Mouse (Mus musculus): ENCODE results near the gene Fam92b. TPM values are rescaled to one million over a fixed set of nuclear protein-coding genes. Genes with fewer than 3 reads are reported as not detected.

Fam92b gene
- polyA plus RNA-seq, 1 experiment from 2014 or later: not detected

DNA sequence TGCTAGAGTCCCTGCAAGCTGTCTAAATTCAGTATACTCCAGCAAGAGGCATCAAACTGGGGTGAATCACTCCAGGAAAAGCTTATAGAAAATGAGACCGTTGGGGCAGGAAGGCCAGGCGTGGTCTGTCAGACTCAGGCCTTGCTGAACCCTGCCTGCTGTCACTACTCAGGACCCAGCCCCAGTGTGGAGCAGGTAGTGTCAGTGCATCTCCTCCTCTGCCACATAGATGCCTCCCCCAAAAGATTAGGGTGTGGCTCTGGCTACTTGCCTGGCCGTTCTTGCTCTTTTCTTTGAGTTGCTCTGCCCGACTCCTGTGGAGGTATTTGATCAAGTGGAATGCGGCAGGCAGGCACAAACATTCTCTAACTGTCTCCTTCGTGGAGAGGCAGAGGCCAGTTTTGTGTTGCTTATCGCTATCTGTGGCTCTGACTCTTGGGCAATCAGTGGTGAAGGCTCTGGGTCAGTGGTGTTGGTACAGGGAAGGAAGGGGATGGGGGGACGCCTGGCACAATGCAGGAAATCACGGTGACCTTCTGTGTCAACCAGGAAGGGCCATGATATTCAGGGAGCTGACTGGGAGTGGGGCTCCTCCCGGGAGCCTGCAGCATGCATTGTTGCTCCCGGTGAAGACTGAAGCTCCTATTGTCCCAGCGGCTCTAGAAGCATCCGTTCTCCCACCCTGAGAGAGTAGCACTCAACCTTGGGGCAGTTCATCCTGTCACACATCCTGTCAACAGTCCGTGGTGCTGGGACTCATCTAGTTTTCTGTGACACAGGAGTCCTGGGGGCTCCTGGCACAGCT, 50.7 kb downstream of the Fam92b start:
- peaks cover 25% of the 10 kb centered on the region for H3K27me3 ChIP-seq
- no peaks in the 10 kb centered on the region for H3K9me3 ChIP-seq (replicated peaks)
- ATAC-seq (ENCODE audit: low read depth) (peak; percentile 47; the same call in 1 of the 2 replicates), DNase-seq (no peak)
- whole genome bisulfite sequencing (ENCODE audit: insufficient replicate concordance): 15% methylated on average over 14 of the region's 14 CpGs
- H3K4me2 ChIP-seq: no peak overlapping the region
- H3K4me3 ChIP-seq (replicated peaks): no peak overlapping the region
- H3K4me1 ChIP-seq (replicated peaks): 0 out of 2 replicates have a peak, but pooled peaks cover 5% of the 10 kb centered on the region
- H3K36me3 ChIP-seq: no peaks in the 10 kb centered on the region
- peak overlapping the region; percentile 37 for H3K27ac ChIP-seq
- H3K9ac ChIP-seq: no peak overlapping the region

DNA sequence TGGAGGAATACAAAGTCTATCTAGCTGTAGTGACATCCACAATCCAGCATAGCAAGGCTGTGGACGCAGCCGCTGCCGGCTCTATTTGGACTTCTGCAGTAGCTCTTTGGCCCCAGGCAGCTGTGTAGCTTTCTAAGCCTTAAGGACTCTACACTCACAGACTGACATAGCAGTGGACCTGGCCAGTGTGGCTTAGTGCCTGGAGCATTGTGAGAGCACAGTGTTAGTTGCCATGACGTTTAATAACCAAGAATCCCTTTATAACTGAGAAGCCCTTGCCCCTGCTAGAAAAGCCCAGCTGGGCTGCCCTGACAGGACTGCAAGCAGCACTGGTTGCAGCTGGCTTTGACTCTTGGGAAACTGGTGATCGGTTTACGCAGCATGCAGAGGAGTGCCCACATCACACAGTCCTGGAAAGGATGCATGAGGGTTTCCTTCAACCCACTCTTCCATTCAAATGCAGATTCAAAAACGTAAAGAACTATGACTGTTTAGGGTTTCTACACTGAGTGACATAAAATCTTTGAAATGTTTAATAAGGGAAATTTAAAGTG, 52.4 kb downstream of the Fam92b start:
- no peak overlapping the region for H3K9ac ChIP-seq
- H3K9me3 ChIP-seq (replicated peaks): no peaks in the 10 kb centered on the region
- no peak overlapping the region for H3K4me2 ChIP-seq
- no peak overlapping the region for H3K4me3 ChIP-seq (replicated peaks)
- no peaks in the 10 kb centered on the region for H3K36me3 ChIP-seq
- 71% methylated on average over 7 of the region's 7 CpGs for WGBS (ENCODE audit: insufficient replicate concordance)
- DNase-seq (no peak), ATAC-seq (ENCODE audit: low read depth) (no peak)
- H3K4me1 ChIP-seq (replicated peaks): 0 out of 2 replicates have a peak, but pooled peaks cover 5% of the 10 kb centered on the region
- peaks cover 25% of the 10 kb centered on the region for H3K27me3 ChIP-seq
- H3K27ac ChIP-seq: no peak overlapping the region

DNA sequence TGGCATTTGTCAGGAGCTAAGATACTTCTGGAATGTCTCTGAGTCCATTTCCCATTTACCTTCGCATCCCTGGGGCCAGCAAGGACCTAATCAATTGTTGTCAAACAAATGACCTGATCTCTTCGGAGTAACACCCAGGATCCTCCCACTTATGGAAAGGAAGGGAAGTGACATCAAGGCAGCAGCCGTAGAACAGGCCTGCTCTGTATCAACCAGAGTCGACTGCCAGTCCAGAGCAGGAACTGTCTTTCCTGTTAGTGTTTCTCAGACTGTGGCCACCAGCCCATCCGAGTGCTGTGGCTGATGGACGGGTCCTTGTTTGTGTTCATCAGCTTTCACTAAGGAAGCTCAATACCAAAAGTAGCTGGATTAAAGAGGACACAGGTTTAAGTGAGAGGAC, 53.0 kb downstream of the Fam92b start:
- Histone ChIP-seq H3K27me3 (peaks cover 29% of the 10 kb centered on the region), H3K4me2 (no peak overlapping the region), H3K4me1 (replicated peaks) (0 out of 2 replicates have a peak, but pooled peaks cover 5% of the 10 kb centered on the region), H3K27ac (no peak overlapping the region), H3K36me3 (no peaks in the 10 kb centered on the region), H3K4me3 (replicated peaks) (no peak overlapping the region), H3K9ac (no peak overlapping the region), H3K9me3 (replicated peaks) (no peaks in the 10 kb centered on the region)
- WGBS (ENCODE audit: insufficient replicate concordance): 9% methylated on average over 6 of the region's 6 CpGs
- ATAC-seq (ENCODE audit: low read depth): no peak
- DNase-seq: no peak

DNA sequence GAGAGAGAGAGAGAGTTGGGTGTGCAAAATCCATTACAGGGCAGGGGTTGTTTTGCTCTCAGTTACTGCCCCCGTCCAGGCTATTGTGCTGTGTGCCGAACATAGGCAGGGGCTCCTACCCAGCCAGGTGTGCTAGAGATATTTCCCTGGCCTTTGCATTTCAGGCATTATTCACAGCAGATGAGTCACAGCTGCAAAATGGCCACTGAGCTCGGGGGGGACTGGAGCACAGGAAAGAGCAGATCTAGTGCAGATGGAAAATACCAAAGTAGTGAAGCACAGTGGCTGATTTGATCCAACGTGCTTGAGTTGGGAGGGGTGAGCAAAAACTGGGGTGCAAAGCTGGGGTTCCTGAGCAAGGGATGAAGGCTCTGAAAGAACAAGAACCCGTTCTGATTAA, 56.3 kb downstream of the Fam92b start:
- Histone ChIP-seq H3K27ac (no peak overlapping the region), H3K4me1 (replicated peaks) (no peaks in the 10 kb centered on the region), H3K4me2 (no peak overlapping the region), H3K36me3 (no peaks in the 10 kb centered on the region), H3K9ac (no peak overlapping the region), H3K9me3 (replicated peaks) (no peaks in the 10 kb centered on the region), H3K27me3 (peaks cover 47% of the 10 kb centered on the region), H3K4me3 (replicated peaks) (no peak overlapping the region)
- ATAC-seq (ENCODE audit: low read depth) (no peak), DNase-seq (no peak)
- 39% methylated on average over 5 of the region's 5 CpGs for WGBS (ENCODE audit: insufficient replicate concordance)

DNA sequence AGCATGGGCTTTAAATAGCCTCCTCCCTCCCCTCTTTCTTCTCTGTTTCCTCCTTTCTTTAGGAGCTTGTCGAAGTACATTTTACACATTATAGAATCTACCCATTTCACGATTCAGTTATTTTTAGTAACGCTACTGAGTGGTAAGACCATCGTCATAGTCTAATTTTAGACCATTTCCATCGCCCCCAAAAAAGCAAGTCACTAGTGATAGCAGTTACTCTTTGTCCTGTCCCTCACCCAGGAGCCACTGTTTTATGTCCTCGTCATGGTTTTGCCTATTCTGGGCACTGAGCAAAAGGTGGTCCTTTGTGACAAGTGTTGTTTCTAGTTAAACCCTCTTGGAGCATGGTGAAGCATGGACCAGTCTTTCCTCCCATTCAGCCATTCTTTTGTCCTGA, 57.3 kb downstream of the Fam92b start:
- no peaks in the 10 kb centered on the region for H3K36me3 ChIP-seq
- no peak overlapping the region for H3K27ac ChIP-seq
- H3K9me3 ChIP-seq (replicated peaks): no peaks in the 10 kb centered on the region
- H3K4me2 ChIP-seq: no peak overlapping the region
- 26% methylated on average over 6 of the region's 6 CpGs for WGBS (ENCODE audit: insufficient replicate concordance)
- ATAC-seq (ENCODE audit: low read depth): no peak
- peaks cover 57% of the 10 kb centered on the region for H3K27me3 ChIP-seq
- H3K9ac ChIP-seq: no peak overlapping the region
- no peak for DNase-seq
- H3K4me3 ChIP-seq (replicated peaks): no peak overlapping the region
- H3K4me1 ChIP-seq (replicated peaks): no peaks in the 10 kb centered on the region

DNA sequence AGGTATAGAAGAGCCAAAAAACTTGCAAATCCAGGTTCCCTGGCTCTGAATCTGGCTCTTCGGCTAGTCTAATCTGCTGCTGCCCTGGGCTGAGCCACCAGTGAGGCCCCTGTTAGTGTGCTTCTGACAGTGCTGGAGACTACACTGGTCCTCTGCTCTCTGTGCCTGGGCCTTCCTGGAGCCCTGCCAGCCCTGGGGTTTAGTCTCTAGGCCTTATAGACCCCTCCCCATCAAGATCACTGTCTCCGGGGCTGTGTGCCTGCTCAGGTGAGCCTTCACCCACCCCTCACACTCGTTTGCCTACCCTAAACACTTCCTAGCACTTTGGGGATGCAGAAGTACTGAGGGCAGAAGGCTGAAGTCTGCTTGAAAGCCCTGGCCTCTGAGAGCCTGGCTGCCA, 57.8 kb downstream of the Fam92b start:
- 43% methylated on average over 3 of the region's 3 CpGs for WGBS (ENCODE audit: insufficient replicate concordance)
- no peak overlapping the region for H3K9ac ChIP-seq
- H3K4me3 ChIP-seq (replicated peaks): no peak overlapping the region
- H3K27ac ChIP-seq: no peak overlapping the region
- no peaks in the 10 kb centered on the region for H3K9me3 ChIP-seq (replicated peaks)
- H3K27me3 ChIP-seq: peaks cover 62% of the 10 kb centered on the region
- no peak for ATAC-seq (ENCODE audit: low read depth)
- no peaks in the 10 kb centered on the region for H3K36me3 ChIP-seq
- H3K4me2 ChIP-seq: no peak overlapping the region
- DNase-seq: no peak
- peaks cover 5% of the 10 kb centered on the region for H3K4me1 ChIP-seq (replicated peaks)

DNA sequence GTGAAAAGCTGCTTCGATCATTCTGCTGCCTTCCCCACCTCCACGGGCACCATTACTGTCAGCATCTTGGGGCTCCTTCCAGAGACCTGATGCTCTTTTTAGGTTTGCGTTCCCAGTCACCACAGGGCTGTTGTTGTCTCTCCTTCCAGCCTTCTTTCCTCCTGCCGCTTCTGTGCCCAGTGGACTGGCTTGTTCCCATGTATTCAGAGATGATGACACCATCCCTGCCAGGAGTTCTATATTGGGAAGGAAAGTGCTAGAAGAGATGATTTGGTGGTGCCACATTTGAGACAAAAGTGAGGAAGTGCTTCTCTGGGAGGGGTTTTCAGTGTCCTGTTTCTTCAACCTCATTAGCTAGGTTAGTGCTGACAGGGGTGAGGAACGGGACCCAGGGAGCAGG, 58.4 kb downstream of the Fam92b start:
- H3K27me3 ChIP-seq: peaks cover 67% of the 10 kb centered on the region
- no peak overlapping the region for H3K9ac ChIP-seq
- no peak for ATAC-seq (ENCODE audit: low read depth)

DNA sequence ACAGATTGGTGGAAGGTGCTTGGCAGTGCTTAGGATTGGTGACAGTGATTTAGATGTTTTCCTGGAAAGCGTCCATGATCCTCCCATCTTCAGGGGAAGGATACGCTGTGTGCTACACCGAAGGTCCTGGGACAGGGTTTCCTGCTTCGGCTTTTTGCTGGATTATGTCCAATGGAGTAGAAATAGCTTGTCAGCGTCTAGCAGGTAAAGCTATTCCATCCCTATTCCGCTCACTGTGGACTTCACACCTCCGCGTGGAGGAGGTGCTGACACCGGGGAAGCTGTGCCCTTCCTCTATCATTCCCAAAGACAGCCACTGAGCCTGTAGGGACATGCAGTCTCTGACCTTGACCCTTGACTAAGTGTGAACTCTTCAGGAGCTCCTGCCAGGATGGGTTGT, 59.1 kb downstream of the Fam92b start:
- Histone ChIP-seq H3K4me3 (replicated peaks) (no peak overlapping the region), H3K27me3 (peaks cover 67% of the 10 kb centered on the region), H3K27ac (no peak overlapping the region), H3K9me3 (replicated peaks) (no peaks in the 10 kb centered on the region), H3K36me3 (no peaks in the 10 kb centered on the region), H3K9ac (no peak overlapping the region), H3K4me1 (replicated peaks) (peaks cover 14% of the 10 kb centered on the region), H3K4me2 (no peak overlapping the region)
- ATAC-seq (ENCODE audit: low read depth) (no peak), DNase-seq (no peak)
- 63% methylated on average over 9 of the region's 9 CpGs for WGBS (ENCODE audit: insufficient replicate concordance)

More for the DNA sequence above, 58.4 kb downstream of the Fam92b start:
- Histone ChIP-seq H3K4me3 (replicated peaks) (no peak overlapping the region), H3K4me2 (no peak overlapping the region), H3K4me1 (replicated peaks) (peaks cover 9% of the 10 kb centered on the region), H3K9me3 (replicated peaks) (no peaks in the 10 kb centered on the region), H3K27ac (no peak overlapping the region), H3K36me3 (no peaks in the 10 kb centered on the region)
- DNase-seq: no peak
- WGBS (ENCODE audit: insufficient replicate concordance): 56% methylated on average over 5 of the region's 5 CpGs

DNA sequence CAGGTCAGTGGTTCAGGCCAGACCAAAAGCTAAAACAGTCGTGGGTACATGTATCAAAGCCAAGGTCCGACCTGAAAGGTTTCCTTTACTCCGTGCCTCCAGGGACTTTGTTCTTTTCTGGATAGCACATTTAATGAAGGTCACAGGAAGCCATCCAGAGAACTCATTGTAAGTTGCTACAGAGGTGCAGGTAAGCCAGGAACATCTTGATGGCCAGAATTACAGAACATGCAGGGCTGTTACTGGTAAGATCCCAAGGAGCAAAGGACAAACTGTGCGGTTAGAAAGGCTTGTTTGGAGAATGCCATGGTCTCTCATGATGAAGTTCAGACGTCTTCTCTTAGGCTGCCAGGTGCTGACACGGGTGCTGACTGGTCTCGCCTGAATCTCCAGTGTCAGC, 60.7 kb downstream of the Fam92b start:
- H3K9ac ChIP-seq: no peak overlapping the region

More for the DNA sequence above, 60.7 kb downstream of the Fam92b start:
- Histone ChIP-seq H3K27me3 (peaks cover 58% of the 10 kb centered on the region), H3K27ac (no peak overlapping the region), H3K9me3 (replicated peaks) (no peaks in the 10 kb centered on the region), H3K36me3 (no peaks in the 10 kb centered on the region), H3K4me1 (replicated peaks) (peaks cover 26% of the 10 kb centered on the region), H3K4me2 (no peak overlapping the region), H3K4me3 (replicated peaks) (no peak overlapping the region)
- ATAC-seq (ENCODE audit: low read depth) (no peak), DNase-seq (no peak)
- WGBS (ENCODE audit: insufficient replicate concordance): 51% methylated on average over 7 of the region's 7 CpGs

Other genes with a start within 250 kb of the Fam92b start
- gene Crispld2, start 185.0 kb downstream of the Fam92b start, polyA plus RNA-seq (2015; fragmentation: Nextera tagmentation; extraction: Ambion mirVana): 0.74 and 0.80 TPM in 2 replicates
- 16.3 and 17.1 TPM in 2 replicates for gene Zdhhc7, start 76.0 kb downstream of the Fam92b start, polyA plus RNA-seq (2015; fragmentation: Nextera tagmentation; extraction: Ambion mirVana)
- gene 6430548M08Rik, start 63.3 kb downstream of the Fam92b start, polyA plus RNA-seq (2015; fragmentation: Nextera tagmentation; extraction: Ambion mirVana): 1.7 and 1.8 TPM in 2 replicates
- 8.3 and 9.6 TPM in 2 replicates for gene Gse1, start 51.0 kb upstream of the Fam92b start, polyA plus RNA-seq (2015; fragmentation: Nextera tagmentation; extraction: Ambion mirVana)